Mouse (Mus musculus) brain, embryonic 14.5 days (tissue): ENCODE measurements around the gene Clec16a.

ENCODE experiments used
- CTCF ChIP-seq: fragments of 200-500 bp; IDR thresholded peaks from 2 replicates; pipeline ENCODE4 v1.5.1; 2012; ENCODE audit warnings: inconsistent platforms, mild to moderate bottlenecking, moderate library complexity, borderline replicate concordance; ENCODE audit not compliant: insufficient read depth, insufficient read length; ENCODE audit errors: extremely low read depth
- POLR2A ChIP-seq: fragments of 200-500 bp; IDR thresholded peaks from 2 replicates; pipeline ENCODE4 v1.6.1; 2012; ENCODE audit warnings: mild to moderate bottlenecking, inconsistent platforms, borderline replicate concordance; ENCODE audit not compliant: poor library complexity, insufficient read depth, insufficient read length, severe bottlenecking; ENCODE audit errors: extremely low read depth

DNA sequence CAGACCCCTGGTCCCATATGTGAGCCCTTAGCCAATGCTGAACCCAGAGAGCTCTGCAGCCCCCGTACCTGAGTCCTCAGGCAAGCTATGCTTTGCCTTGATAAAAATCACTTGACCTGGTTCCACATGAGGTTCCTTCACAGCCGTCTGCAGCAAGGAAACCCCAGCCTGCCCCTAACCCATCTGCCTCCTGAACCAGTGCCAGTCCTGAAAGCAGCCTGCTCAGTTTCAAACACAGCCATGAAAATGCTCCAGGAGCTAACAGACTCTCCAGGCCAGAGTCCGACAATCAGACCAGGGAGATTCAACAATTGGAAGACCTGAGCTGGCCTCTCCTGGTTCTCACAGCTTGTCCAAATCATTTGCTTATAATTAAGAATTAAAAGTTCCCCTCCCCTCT is 110.8 kb downstream of the Clec16a start:
- TF ChIP-seq POLR2A: no peak
- TF ChIP-seq CTCF: no peak
